Mouse (Mus musculus) gonadal fat pad, adult 2 months (tissue): ENCODE data around the gene Nap1l5. TPM values are rescaled to one million over a fixed set of nuclear protein-coding genes. Genes with fewer than 3 reads are reported as not detected.
A peak's percentile ranks its signal among the peaks of the same experiment; 100 is the strongest.

ENCODE experiments used
- DNase-seq: peaks from one replicate; pipeline ENCODE4 v3.0.0-alpha.2; 2012; ENCODE audit warnings: low read depth
- polyA plus RNA-seq: library from polyadenylated mRNA; depleted of rRNA; stranded (reverse); fragments of >200 nt; gene quantifications from 2 replicates; pipeline ENCODE4 v1.2.3, GENCODE M21; 2012; rRNA removed

The Nap1l5 gene
- polyA plus RNA-seq: 0.56 and 0.88 TPM in 2 replicates

DNA sequence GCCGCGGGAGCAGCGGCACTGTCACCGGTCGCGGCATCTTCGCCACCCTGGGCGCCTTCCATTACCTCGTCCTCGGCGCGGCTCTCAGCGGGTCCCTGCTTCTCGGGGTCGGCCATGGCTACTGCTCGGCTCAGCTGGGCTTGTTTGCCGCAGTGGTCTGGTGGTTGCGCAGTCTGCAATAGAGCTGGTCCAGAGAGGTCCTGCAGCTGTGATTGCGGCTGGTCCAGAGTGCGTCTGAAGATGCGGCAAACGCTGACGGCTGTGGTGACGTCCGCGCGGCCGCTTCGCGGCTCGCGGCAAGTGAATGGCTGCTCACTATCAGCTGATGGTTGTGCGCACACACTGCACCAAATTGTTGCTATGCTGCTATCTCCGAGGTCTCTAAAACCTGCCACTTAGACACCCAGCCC is at the start of gene Nap1l5:
TSS of gene Nap1l5 (minus strand) at position 225 of the 410 bp plus-strand sequence.
- DNase-seq: no peak

DNA sequence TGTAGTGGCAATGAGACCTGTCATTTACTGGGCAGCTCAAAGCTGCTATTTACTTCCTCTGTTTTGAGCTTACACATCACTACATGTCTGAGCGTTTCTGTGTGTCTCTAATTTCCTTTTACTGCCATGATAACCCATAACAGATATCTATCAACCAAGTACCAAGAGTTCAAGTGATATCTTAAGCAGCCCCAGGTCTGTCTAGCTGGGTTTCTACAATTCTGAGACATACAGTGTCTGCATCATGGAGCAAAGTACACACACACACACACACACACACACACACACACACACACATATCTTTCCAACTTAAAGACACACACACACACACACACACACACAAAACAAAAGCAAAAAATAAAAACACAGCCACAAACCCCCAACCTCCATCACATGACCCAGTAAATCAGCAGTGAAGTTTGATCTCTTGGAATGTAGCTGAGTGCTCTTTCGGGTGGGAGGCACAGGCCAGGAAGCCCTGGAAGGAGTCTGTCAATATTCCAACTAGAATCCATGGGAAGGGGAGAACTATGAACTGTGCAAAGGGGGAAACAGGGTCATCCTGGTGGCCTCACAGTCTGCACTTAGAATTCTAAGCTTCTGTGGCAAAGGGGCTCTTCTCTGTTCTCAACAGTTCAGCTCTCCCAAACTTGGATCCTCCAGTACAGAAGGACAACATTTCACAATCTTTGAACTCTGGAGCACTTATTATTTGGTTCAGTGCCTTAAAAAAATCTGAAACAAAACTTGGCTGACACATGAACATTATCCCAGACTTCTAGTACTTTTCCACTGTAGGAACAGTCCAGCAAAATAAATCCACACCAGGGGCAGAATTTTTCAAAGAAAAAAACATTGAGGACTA is 44.5 kb upstream of the Nap1l5 start:
- peak; percentile 37 for DNase-seq

DNA sequence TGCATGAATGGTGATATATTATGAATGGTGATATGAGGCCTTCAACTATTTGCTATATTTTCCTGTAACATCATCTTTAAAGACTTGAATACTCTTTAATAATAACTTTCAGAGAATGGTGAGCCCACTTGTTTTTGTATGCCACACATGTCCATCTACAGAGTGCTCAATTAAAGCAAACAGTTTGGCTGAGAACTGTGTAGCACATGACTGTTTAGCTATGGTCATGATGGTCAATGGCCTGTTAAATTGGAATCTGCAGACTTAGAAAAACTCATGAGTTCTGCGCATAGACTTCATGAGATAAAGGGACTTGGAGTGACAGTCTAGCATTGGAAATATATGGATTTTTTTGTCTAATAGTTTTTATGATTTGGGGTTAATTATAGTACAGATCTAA is 43.5 kb upstream of the Nap1l5 start:
- no peak for DNase-seq

DNA sequence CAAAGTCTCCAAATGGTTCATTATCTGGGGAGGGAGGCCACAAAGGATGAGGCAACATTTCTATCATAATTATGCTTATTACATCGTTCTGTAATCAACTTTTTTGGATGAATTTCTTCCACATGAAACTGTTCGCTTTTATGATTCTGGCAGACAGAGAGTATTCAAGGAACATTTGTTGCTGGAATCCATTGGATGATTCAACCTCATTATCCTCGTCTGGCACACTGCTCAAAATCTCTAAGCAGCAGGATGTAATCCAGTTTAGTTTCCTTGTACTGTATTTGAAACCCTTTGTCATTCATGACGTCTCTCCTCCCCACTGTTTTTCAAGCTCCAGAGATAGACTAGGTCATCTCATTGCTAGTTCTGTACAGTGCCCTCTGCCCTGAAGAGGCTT is 40.0 kb upstream of the Nap1l5 start:
- no peak for DNase-seq

- DNase-seq: no peak
Measured at GRCm38 (mm10) chr6:58946246-58946645, 39.4 kb upstream of the Nap1l5 start.

DNA sequence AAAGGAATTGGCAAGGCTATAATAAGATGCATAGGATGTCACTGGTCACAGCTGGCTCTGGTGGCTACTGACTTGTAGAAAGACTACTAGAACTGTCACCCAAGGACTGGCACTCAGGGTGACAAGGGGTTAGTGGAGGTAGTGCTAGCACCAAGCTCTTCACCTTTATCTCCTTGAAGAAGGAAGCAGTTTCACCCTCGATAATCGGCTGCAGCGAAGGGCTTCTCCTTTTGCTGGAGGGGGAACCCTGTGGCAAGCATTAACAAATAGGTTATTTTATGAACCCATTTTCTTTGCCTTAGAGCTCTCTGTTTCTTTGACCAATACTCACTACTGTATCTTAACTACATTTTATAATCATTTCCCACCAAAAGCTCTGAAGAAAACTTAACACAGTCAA is 37.1 kb upstream of the Nap1l5 start:
- DNase-seq: no peak

GRCm38 (mm10) chr6:58942276-58942675 is 35.4 kb upstream of the Nap1l5 start:
- no peak for DNase-seq

- DNase-seq: no peak
Measured at GRCm38 (mm10) chr6:58937726-58938125, 30.9 kb upstream of the Nap1l5 start.

DNA sequence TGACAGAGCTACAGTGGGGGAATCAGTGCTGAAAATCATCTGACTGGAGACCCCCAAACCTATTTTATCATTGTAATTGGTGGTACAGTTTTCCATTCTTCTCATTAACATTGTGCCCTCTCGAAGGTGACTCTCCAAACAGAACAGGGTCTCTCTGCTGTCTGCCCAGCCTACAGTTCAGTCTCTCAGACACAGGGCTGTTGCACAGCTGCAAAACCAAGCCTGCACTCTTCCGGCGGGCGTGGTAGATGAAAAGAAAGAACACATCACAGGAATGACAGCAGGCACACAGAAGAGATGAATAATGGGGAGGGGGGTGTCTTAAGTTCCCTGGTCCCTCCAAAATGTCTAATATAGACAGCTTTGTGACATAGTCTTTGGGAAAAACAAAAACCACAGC is 27.3 kb upstream of the Nap1l5 start:
- DNase-seq: no peak

GRCm38 (mm10) chr6:58933189-58933913 is 26.5 kb upstream of the Nap1l5 start:
- no peak for DNase-seq

- DNase-seq: peak; percentile 37
Measured at GRCm38 (mm10) chr6:58932515-58933188, 25.8 kb upstream of the Nap1l5 start.

DNA sequence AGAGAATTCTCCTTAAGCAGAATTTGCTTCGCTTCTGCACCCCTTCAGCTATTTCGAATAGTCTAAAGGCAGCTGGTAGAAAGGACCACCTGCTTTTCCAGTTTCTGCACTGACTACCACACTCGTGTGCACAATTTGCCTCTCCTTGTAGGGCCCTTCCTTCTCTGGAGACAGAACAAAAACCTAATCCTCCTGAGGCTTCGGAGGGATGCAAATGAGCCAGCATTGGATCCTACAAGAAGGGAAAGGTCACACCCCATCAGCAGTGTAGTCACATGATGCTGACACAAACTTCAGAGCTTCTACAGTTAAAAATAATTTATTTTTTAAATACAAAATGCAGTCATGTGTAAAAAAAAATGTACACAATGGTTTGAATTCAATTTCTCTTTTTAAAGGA is 24.3 kb upstream of the Nap1l5 start:
- no peak for DNase-seq

- DNase-seq: no peak
Measured at GRCm38 (mm10) chr6:58929911-58930431, 23.1 kb upstream of the Nap1l5 start.

- DNase-seq: no peak
Measured at GRCm38 (mm10) chr6:58927881-58928280, 21.0 kb upstream of the Nap1l5 start.

- DNase-seq: no peak
Measured at GRCm38 (mm10) chr6:58922511-58922910, 15.6 kb upstream of the Nap1l5 start.

- DNase-seq: no peak
Measured at GRCm38 (mm10) chr6:58921623-58922022, 14.7 kb upstream of the Nap1l5 start.

DNA sequence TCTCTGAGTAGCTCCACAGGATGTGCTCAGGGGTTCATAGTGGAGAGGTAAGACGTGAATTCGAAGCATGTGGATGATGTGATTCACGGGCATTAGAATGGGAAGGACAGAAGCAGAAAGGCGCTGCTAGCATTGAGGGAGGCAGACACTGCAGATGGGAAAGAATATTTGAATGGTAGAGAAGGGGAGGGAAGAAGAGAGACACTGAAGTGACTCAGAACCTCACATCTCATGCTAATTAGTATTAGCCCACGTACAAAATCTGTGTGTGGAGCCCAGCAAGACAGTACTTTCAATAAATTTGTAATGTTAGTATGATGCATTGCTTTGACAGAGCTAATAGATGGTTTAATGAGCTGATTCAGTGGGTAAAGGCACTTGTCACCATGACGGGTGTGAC is 13.9 kb upstream of the Nap1l5 start:
- DNase-seq: no peak

- no peak for DNase-seq
Measured at GRCm38 (mm10) chr6:58916498-58916897, 9.6 kb upstream of the Nap1l5 start.

GRCm38 (mm10) chr6:58913971-58914370 is 7.1 kb upstream of the Nap1l5 start:
- DNase-seq: no peak

DNA sequence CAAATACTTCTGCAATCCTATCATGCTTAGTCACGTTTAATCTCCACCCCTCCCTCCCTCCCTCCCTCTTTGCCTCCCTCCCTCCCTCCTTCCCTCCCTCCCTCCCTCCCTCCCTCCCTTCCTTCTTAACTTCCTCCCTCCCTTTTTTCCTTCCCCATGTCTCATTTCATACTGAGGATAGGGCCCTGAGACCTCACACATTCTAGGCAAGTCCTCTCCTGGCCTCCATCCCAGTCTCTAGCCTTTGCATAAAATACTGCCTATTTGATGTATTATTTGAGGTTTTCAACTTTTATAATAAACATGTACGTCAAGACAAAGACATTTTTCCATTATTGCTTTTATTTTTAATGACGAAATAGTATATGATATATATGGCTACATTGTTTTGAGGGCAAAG is 6.7 kb upstream of the Nap1l5 start:
- no peak for DNase-seq

DNA sequence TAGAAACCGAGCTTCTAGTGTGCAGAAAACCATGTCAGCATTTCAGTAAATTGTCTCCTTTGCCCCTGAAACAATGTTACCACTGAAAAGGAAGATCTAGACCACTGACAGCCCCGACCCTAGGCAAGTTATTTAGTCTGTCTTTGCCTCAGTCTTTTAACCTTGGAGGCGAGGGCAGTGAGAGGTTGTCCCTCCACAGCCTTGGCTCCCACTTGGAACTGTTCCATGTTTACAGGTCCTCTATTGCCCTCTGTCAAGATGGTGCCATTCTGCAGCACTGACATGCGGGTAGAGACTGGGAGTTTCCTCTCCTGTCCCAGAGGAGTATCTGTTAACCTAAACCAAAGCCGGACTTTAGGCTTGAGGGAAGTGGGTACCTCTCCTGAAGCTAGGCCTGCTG is 6.0 kb upstream of the Nap1l5 start:
- DNase-seq: no peak

DNA sequence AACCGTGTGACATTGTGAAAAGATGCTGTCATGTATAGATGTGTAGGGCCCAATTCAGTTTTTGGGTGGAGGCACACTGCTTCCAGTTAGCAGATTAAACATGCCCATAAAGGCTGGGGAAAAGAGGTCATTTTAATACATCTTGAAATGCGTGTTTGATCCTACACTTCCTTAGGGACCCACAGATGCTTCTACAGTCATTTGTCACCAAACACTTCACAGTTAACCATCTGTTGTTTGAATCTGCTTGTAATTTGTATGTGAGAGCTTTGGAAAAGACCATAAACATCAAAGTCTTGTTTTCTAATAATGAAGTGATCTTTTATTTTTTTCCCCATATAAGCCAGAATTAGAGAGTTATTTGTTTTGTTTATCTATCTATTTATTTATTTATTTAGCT is 915 bp upstream of the Nap1l5 start:
- no peak for DNase-seq
